Mouse (Mus musculus) right cerebral cortex, postnatal 36 days (tissue): ENCODE data around the gene Itpkb.

Experiments
- DNase-seq, 2 experiments: peaks; one replicate each; pipeline ENCODE4 v3.0.0; 2022; ENCODE audit warnings: low spot score in 2 of 2, mixed read lengths in 1 of 2

Itpkb gene

GRCm38 (mm10) chr1:180462983-180463475 is 132.7 kb downstream of the Itpkb start:
- DNase-seq, result no peak

GRCm38 (mm10) chr1:180464357-180464756 is 134.1 kb downstream of the Itpkb start:
- DNase-seq, result no peak

- DNase-seq, result peak; percentile 62 to 71
Observed at GRCm38 (mm10) chr1:180465620-180466019, 135.3 kb downstream of the Itpkb start.

- no peak for DNase-seq
Observed at GRCm38 (mm10) chr1:180468004-180468403, 137.7 kb downstream of the Itpkb start.

GRCm38 (mm10) chr1:180473566-180473965 is 143.3 kb downstream of the Itpkb start:
- DNase-seq, result no peak
